Mouse (Mus musculus) MEL (cell line): ENCODE data around the gene Tsfm. TPM values are rescaled to one million over a fixed set of nuclear protein-coding genes. Genes with fewer than 3 reads are reported as not detected.

Source experiments
- DNase-seq: peaks from one replicate; pipeline ENCODE4 v3.0.0; 2011; ENCODE audit warnings: low read depth, low spot score
- H3K27ac ChIP-seq: 2 replicates; pipeline ENCODE4 v1.5.1; 2012; ENCODE audit warnings: low read depth, mild to moderate bottlenecking, control low read depth, low read length, moderate library complexity; ENCODE audit not compliant: control insufficient read depth
- H3K27me3 ChIP-seq, 2 experiments: fragments of 150-350 bp in 1 of 2; sonication (generic) in 1 of 2; 2 replicates each; pipeline ENCODE4 v1.6.1; 2012; ENCODE audit warnings: low read length in 2 of 2, mild to moderate bottlenecking in 2 of 2, improper control_type of control experiment in 1 of 2, moderate library complexity in 1 of 2; ENCODE audit not compliant: insufficient read depth in 2 of 2, control insufficient read depth in 1 of 2
- H3K36me3 ChIP-seq, 2 experiments: 2 replicates each; pipeline ENCODE4 v1.6.1; 2012 to 2014; ENCODE audit warnings: low read length in 2 of 2, improper control_type of control experiment in 1 of 2, inconsistent platforms in 1 of 2, mild to moderate bottlenecking in 1 of 2; ENCODE audit not compliant: insufficient read depth in 2 of 2, control insufficient read depth in 1 of 2
- H3K4me1 ChIP-seq, 2 experiments: fragments of 150-350 bp in 1 of 2; sonication (generic) in 1 of 2; 2 replicates each; pipeline ENCODE4 v1.6.1; 2012; ENCODE audit warnings: low read length in 2 of 2, improper control_type of control experiment in 1 of 2, mild to moderate bottlenecking in 1 of 2; ENCODE audit not compliant: insufficient read depth in 2 of 2, control insufficient read depth in 1 of 2
- H3K4me3 ChIP-seq, 2 experiments: fragments of 150-350 bp in 1 of 2; sonication (generic) in 1 of 2; 2 replicates each; pipeline ENCODE4 v1.5.1; 2012; ENCODE audit warnings: low read depth in 2 of 2, low read length in 2 of 2, mild to moderate bottlenecking in 2 of 2, moderate library complexity in 2 of 2, control low read depth in 1 of 2, improper control_type of control experiment in 1 of 2; ENCODE audit not compliant: control insufficient read depth in 1 of 2, insufficient read depth in 1 of 2
- H3K79me2 ChIP-seq: 2 replicates; pipeline ENCODE4 v1.6.1; 2012; ENCODE audit warnings: mild to moderate bottlenecking, low read length, moderate library complexity; ENCODE audit not compliant: control insufficient read depth, poor library complexity, insufficient read depth
- H3K9ac ChIP-seq: 2 replicates; pipeline ENCODE4 v1.6.1; 2012; ENCODE audit warnings: low read depth, mild to moderate bottlenecking, control low read depth, low read length, moderate library complexity; ENCODE audit not compliant: control insufficient read depth, poor library complexity, severe bottlenecking
- H3K9me3 ChIP-seq: fragments of 150-350 bp; sonication (generic); replicated peaks from 2 replicates; pipeline ENCODE4 v1.6.1; 2012; ENCODE audit warnings: mild to moderate bottlenecking, low read length, improper control_type of control experiment, moderate library complexity; ENCODE audit not compliant: insufficient read depth
- CHD2 ChIP-seq: IDR thresholded peaks from 2 replicates; pipeline ENCODE4 v1.6.1; 2011; ENCODE audit warnings: low read length, improper control_type of control experiment
- E2F4 ChIP-seq: IDR thresholded peaks from 2 replicates; pipeline ENCODE4 v1.6.1; 2011; ENCODE audit warnings: low read depth, low read length, improper control_type of control experiment, borderline replicate concordance
- EP300 ChIP-seq, 2 experiments: IDR thresholded peaks; 2 replicates each; pipeline ENCODE4 v1.6.1; 2011; ENCODE audit warnings: improper control_type of control experiment in 2 of 2, low read length in 2 of 2, low read depth in 1 of 2, mild to moderate bottlenecking in 1 of 2
- ETS1 ChIP-seq: IDR thresholded peaks from 2 replicates; pipeline ENCODE4 v1.6.1; 2012; ENCODE audit warnings: low read depth, mild to moderate bottlenecking, inconsistent platforms, low read length, improper control_type of control experiment, moderate library complexity
- GABPA ChIP-seq: IDR thresholded peaks from 2 replicates; pipeline ENCODE4 v1.6.1; 2012; ENCODE audit warnings: low read depth, mild to moderate bottlenecking, inconsistent platforms, low read length, improper control_type of control experiment, moderate library complexity
- HCFC1 ChIP-seq: IDR thresholded peaks from 2 replicates; pipeline ENCODE4 v1.6.1; 2012; ENCODE audit warnings: low read depth, mild to moderate bottlenecking, inconsistent platforms, low read length, improper control_type of control experiment, moderate library complexity
- JUND ChIP-seq: IDR thresholded peaks from 2 replicates; pipeline ENCODE4 v1.6.1; 2011; ENCODE audit warnings: low read depth, mild to moderate bottlenecking, improper control_type of control experiment, low read length
- KAT2A ChIP-seq: conservative IDR thresholded peaks from 2 replicates; pipeline ENCODE4 v1.6.1; 2012; ENCODE audit warnings: low read depth, low read length, improper control_type of control experiment, inconsistent platforms
- MAX ChIP-seq: IDR thresholded peaks from 2 replicates; pipeline ENCODE4 v1.6.1; 2011; ENCODE audit warnings: low read length, improper control_type of control experiment
- MEF2A ChIP-seq: IDR thresholded peaks from 2 replicates; pipeline ENCODE4 v1.6.1; 2014; ENCODE audit warnings: low read depth, mild to moderate bottlenecking, inconsistent platforms, low read length, improper control_type of control experiment; ENCODE audit not compliant: poor library complexity, insufficient replicate concordance, severe bottlenecking; ENCODE audit errors: extremely low read depth
- MYB ChIP-seq: IDR thresholded peaks from 2 replicates; pipeline ENCODE4 v1.6.1; 2011; ENCODE audit warnings: mild to moderate bottlenecking, low read depth, low read length, improper control_type of control experiment
- POLR2A ChIP-seq, 2 experiments: IDR thresholded peaks; 2 replicates each; pipeline ENCODE4 v1.6.1; 2011 to 2012; ENCODE audit warnings: low read length in 2 of 2, mild to moderate bottlenecking in 2 of 2, control low read depth in 1 of 2, improper control_type of control experiment in 1 of 2, low read depth in 1 of 2, moderate library complexity in 1 of 2; ENCODE audit not compliant: control insufficient read depth in 1 of 2, insufficient read depth in 1 of 2, poor library complexity in 1 of 2
- POLR2AphosphoS5 ChIP-seq: IDR thresholded peaks from 2 replicates; pipeline ENCODE4 v1.6.1; 2012; ENCODE audit warnings: low read depth, borderline replicate concordance, mild to moderate bottlenecking, inconsistent platforms, low read length, moderate library complexity, mixed read lengths
- RAD21 ChIP-seq: IDR thresholded peaks from 2 replicates; pipeline ENCODE4 v1.6.1; 2011; ENCODE audit warnings: mild to moderate bottlenecking, low read depth, low read length, improper control_type of control experiment
- SIN3A ChIP-seq: IDR thresholded peaks from 2 replicates; pipeline ENCODE4 v1.6.1; 2012; ENCODE audit warnings: low read length, improper control_type of control experiment, inconsistent platforms
- SMC3 ChIP-seq: IDR thresholded peaks from 2 replicates; pipeline ENCODE4 v1.6.1; 2011; ENCODE audit warnings: low read depth, low read length, improper control_type of control experiment
- UBTF ChIP-seq: IDR thresholded peaks from 2 replicates; pipeline ENCODE4 v1.6.1; 2012; ENCODE audit warnings: low read depth, mild to moderate bottlenecking, inconsistent platforms, low read length, improper control_type of control experiment, moderate library complexity, borderline replicate concordance; ENCODE audit not compliant: insufficient read depth
- USF1 ChIP-seq: IDR thresholded peaks from 2 replicates; pipeline ENCODE4 v1.6.1; 2014; ENCODE audit warnings: low read depth, mild to moderate bottlenecking, inconsistent platforms, low read length, improper control_type of control experiment, moderate library complexity
- USF2 ChIP-seq, 2 experiments: IDR thresholded peaks; 2 replicates each; pipeline ENCODE4 v1.6.1; 2011 to 2012; ENCODE audit warnings: improper control_type of control experiment in 2 of 2, low read length in 2 of 2, borderline replicate concordance in 1 of 2, inconsistent platforms in 1 of 2, low read depth in 1 of 2, mild to moderate bottlenecking in 1 of 2; ENCODE audit not compliant: insufficient read depth in 1 of 2
- ZKSCAN1 ChIP-seq: IDR thresholded peaks from 2 replicates; pipeline ENCODE4 v1.6.1; 2012; ENCODE audit warnings: low read depth, mild to moderate bottlenecking, inconsistent platforms, low read length, improper control_type of control experiment, moderate library complexity
- polyA plus RNA-seq, 2 experiments: library from polyadenylated mRNA; stranded (reverse) in 1 of 2; unstranded in 1 of 2; fragments of >175 nt in 1 of 2; fragments of >200 nt in 1 of 2; gene quantifications; 2 replicates each; pipeline versions ENCODE4 v1.2.1 to v1.2.4; 2012; ENCODE audit warnings: low replicate concordance in 2 of 2, low read depth in 1 of 2; ENCODE audit not compliant: insufficient read length in 2 of 2, insufficient read depth in 1 of 2, missing spikeins in 1 of 2
- total RNA-seq: library from RNA; depleted of rRNA; stranded (reverse); fragments of 300-350 nt; gene quantifications from 2 replicates; pipeline ENCODE4 v1.2.3, GENCODE M21; 2012

Tsfm gene
- total and polyA plus RNA-seq, 3 experiments: 84.7 to 90.0 TPM; not detected in 1

DNA sequence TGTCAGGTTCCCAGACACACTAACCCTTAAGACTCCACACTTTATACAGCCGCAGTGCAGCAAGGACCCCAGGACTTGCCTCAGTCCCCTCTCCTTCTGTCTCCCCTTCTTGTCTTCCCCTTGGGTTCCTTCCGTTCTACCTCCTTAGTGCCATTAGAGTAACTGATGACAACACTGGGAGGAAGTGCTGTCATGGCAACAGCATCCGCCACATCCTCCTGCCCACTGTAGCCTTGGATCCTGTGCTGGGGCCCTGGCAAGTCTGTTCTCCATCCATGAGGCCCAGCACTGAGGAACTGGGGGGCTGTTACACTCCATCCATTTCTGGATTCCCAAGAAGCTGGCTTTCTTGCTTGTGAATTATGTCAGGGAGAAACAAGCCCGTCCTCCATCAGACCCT, 45.4 kb upstream of the Tsfm start:
- H3K27ac ChIP-seq: no peak overlapping the region
- TF ChIP-seq MAX: no peak
- TF ChIP-seq UBTF: no peak
- no peak for TF ChIP-seq HCFC1
- no peak for TF ChIP-seq MEF2A
- no peak for TF ChIP-seq EP300 (IDR thresholded peaks at IDR 0.05; ENCODE audit: low read depth in 1 of 2, low read length in 2 of 2)
- no peak for TF ChIP-seq RAD21
- TF ChIP-seq SIN3A: no peak
- no peak for TF ChIP-seq CHD2
- TF ChIP-seq E2F4: no peak
- no peak for TF ChIP-seq JUND
- TF ChIP-seq MYB: no peak
- no peak for TF ChIP-seq USF2 (IDR thresholded peaks at IDR 0.05; ENCODE audit: borderline replicate concordance in 1 of 2, insufficient read depth in 1 of 2, low read depth in 1 of 2, low read length in 2 of 2)
- TF ChIP-seq, all 39 proteins: peak for 0
- DNase-seq: no peak

DNA sequence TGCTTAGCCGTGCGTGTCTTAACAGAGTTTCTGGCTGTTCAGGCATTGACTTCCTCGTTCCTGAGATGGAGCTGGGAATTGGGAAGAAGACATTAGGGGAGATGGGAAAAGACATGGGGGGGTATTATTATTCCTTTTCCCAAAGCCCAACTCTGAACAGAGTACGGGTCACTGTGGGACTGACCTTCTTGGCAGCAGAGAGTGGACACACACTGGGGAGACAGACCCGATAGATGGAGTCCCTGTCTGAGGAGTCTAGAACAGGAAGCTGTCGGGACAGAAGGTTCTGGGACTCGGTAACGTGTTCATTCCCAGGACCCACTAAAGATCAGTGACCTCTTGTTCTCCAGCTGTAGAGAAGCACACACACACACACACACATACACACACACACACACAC, 45.0 kb upstream of the Tsfm start:
- Histone ChIP-seq H3K9me3 (no peaks in the 10 kb centered on the region), H3K9ac (no peak overlapping the region), H3K36me3 (no peaks in the 10 kb centered on the region), H3K27me3 (no peaks in the 10 kb centered on the region), H3K79me2 (peaks cover 2% of the 10 kb centered on the region; the same call in 1 of the 2 replicates), H3K4me1 (no peaks in the 10 kb centered on the region), H3K4me3 (no peak overlapping the region), H3K27ac (no peak overlapping the region)
- DNase-seq: no peak
- TF ChIP-seq SMC3 (no peak), USF2 (IDR thresholded peaks at IDR 0.05; ENCODE audit: borderline replicate concordance in 1 of 2, insufficient read depth in 1 of 2, low read depth in 1 of 2, low read length in 2 of 2) (no peak), ETS1 (no peak), POLR2AphosphoS5 (no peak), KAT2A (no peak), USF1 (no peak), GABPA (no peak), SIN3A (no peak), E2F4 (no peak), ZKSCAN1 (no peak), POLR2A (IDR thresholded peaks at IDR 0.05; ENCODE audit: control insufficient read depth in 1 of 2, insufficient read depth in 1 of 2, low read depth in 1 of 2, low read length in 2 of 2, poor library complexity in 1 of 2) (no peak), MYB (no peak)
- TF ChIP-seq, all 39 proteins: peak for 0

More for the DNA sequence above, 45.4 kb upstream of the Tsfm start:
- H3K4me3 ChIP-seq: no peak overlapping the region
- H3K79me2 ChIP-seq: no peaks in the 10 kb centered on the region
- H3K27me3 ChIP-seq: no peaks in the 10 kb centered on the region
- no peaks in the 10 kb centered on the region for H3K9me3 ChIP-seq
- no peaks in the 10 kb centered on the region for H3K4me1 ChIP-seq
- H3K9ac ChIP-seq: no peak overlapping the region
- H3K36me3 ChIP-seq: no peaks in the 10 kb centered on the region
